Mouse (Mus musculus) erythroblast, embryonic 14.5 days (primary cell): ENCODE measurements around the gene Prps1l1. TPM values are rescaled to one million over a fixed set of nuclear protein-coding genes. Genes with fewer than 3 reads are reported as not detected.

Experiments used
- H3K27me3 ChIP-seq: 2 replicates; pipeline ENCODE4 v1.6.1; 2012; ENCODE audit warnings: inconsistent platforms; ENCODE audit not compliant: control insufficient read depth
- H3K36me3 ChIP-seq: 2 replicates; pipeline ENCODE4 v1.6.1; 2012; ENCODE audit warnings: mild to moderate bottlenecking, inconsistent platforms; ENCODE audit not compliant: control insufficient read depth
- H3K4me1 ChIP-seq: 2 replicates; pipeline ENCODE4 v1.6.1; 2012; ENCODE audit warnings: inconsistent platforms; ENCODE audit not compliant: control insufficient read depth
- H3K4me3 ChIP-seq: replicated peaks from 2 replicates; pipeline ENCODE3; 2012; ENCODE audit warnings: moderate library complexity, mild to moderate bottlenecking, inconsistent platforms
- H3K9me3 ChIP-seq: 2 replicates; pipeline ENCODE4 v1.6.1; 2012; ENCODE audit warnings: low read length, inconsistent platforms, mixed read lengths; ENCODE audit not compliant: control insufficient read depth
- GATA1 ChIP-seq: IDR thresholded peaks from 2 replicates; pipeline ENCODE4 v1.6.1; 2012; ENCODE audit warnings: low read length, inconsistent platforms, mixed read lengths
- TAL1 ChIP-seq: IDR thresholded peaks from 3 replicates; pipeline ENCODE4 v1.6.1; 2012; ENCODE audit warnings: low read length, inconsistent platforms, mixed read lengths
- polyA plus RNA-seq: library from polyadenylated mRNA; stranded (reverse); fragments of >175 nt; gene quantifications from 2 replicates; pipeline ENCODE4 v1.2.3, GENCODE M21; 2012

Gene Prps1l1
- polyA plus RNA-seq, 1 experiment: not detected

- H3K36me3 ChIP-seq: no peaks in the 10 kb centered on the region
- H3K9me3 ChIP-seq: no peaks in the 10 kb centered on the region
- H3K4me3 ChIP-seq: no peak overlapping the region
- H3K4me1 ChIP-seq: no peaks in the 10 kb centered on the region
- TF ChIP-seq TAL1 (no peak), GATA1 (no peak)
- H3K27me3 ChIP-seq: no peaks in the 10 kb centered on the region
Measured at GRCm38 (mm10) chr12:35018679-35019237, 34.2 kb downstream of the Prps1l1 start.

DNA sequence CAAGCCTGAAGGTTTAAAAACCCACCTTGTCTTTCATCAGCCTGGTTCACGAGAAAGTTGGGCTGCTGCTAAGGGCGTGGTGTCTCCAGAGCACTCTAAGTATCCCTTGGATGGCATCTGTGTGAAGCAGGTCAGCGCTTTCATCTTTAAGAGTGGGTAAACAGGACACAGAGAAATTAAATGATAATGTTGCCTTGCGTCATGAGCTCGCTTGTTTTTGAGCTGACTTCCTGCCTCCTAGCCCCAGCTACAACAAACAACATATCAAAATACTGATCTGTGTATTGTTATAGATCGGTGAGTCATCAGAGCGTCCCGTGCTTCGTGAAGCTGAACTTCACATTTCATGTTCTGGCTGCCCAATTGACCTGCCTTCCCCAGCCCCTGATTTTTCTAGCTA lies 36.7 kb downstream of the Prps1l1 start:
- no peaks in the 10 kb centered on the region for H3K36me3 ChIP-seq
- H3K27me3 ChIP-seq: no peaks in the 10 kb centered on the region
- no peaks in the 10 kb centered on the region for H3K4me1 ChIP-seq
- H3K4me3 ChIP-seq: no peak overlapping the region
- H3K9me3 ChIP-seq: no peaks in the 10 kb centered on the region
- TF ChIP-seq TAL1: no peak

GRCm38 (mm10) chr12:35022066-35022465 lies 37.5 kb downstream of the Prps1l1 start:
- H3K27me3 ChIP-seq: no peaks in the 10 kb centered on the region
- H3K4me3 ChIP-seq: no peak overlapping the region
- no peaks in the 10 kb centered on the region for H3K4me1 ChIP-seq
- no peaks in the 10 kb centered on the region for H3K9me3 ChIP-seq
- TF ChIP-seq GATA1 (no peak), TAL1 (no peak)
- H3K36me3 ChIP-seq: no peaks in the 10 kb centered on the region

- Histone ChIP-seq H3K36me3 (no peaks in the 10 kb centered on the region), H3K4me3 (no peak overlapping the region), H3K4me1 (no peaks in the 10 kb centered on the region), H3K27me3 (no peaks in the 10 kb centered on the region), H3K9me3 (no peaks in the 10 kb centered on the region)
- no peak for TF ChIP-seq GATA1
- no peak for TF ChIP-seq TAL1
Measured at GRCm38 (mm10) chr12:35025916-35026432, 41.4 kb downstream of the Prps1l1 start.

DNA sequence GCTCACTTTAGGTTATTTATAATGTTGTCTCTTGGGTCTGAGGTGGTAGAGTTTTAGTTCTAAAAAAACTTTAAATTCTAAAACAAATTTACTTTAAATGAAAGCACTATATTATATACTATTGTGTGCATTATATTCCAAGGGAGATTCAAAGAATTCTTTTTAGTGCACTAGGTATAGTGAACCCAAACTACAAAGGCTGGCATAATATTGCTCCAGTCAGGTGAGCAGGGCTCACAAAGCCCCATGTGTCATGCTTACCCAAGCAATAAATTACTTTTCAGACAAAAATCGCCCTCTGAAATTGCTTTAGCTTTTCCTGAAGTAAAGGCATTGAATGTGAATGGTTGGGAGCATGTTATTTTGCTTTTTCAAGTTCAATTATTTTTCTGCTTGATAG lies 43.0 kb downstream of the Prps1l1 start:
- no peaks in the 10 kb centered on the region for H3K27me3 ChIP-seq
- no peaks in the 10 kb centered on the region for H3K4me1 ChIP-seq
- no peaks in the 10 kb centered on the region for H3K36me3 ChIP-seq
- H3K9me3 ChIP-seq: no peaks in the 10 kb centered on the region
- no peak overlapping the region for H3K4me3 ChIP-seq
- TF ChIP-seq TAL1: no peak

Other genes starting within 250 kb of the Prps1l1 start
- not detected in 2 replicates for gene Hdac9, start 67.7 kb upstream of the Prps1l1 start, polyA plus RNA-seq
- gene Snx13, start 62.4 kb downstream of the Prps1l1 start, polyA plus RNA-seq: 0.04 and 0.20 TPM in 2 replicates